In genomic region chr14:118613734-118614133, GRCm38 (mm10) we compare ENCODE assay signal across 22 mouse cellular contexts.
DNase-seq lines count a peak whose midpoint lies in the region; ATAC-seq and TF ChIP-seq lines count a peak whose summit lies in the region.
"Had no signal": no experiment of that assay in that cellular context is flagged by ENCODE, and none has a peak within 500 bp of the region (broad histone marks: within the 10 kb centered on the region; RNA-seq: fewer than 3 reads in every experiment).

No protein-coding gene starts in this region.

- no peak overlapping the region for H3K27ac ChIP-seq in intestine, embryonic 15.5 days
- H3K27ac ChIP-seq in intestine, embryonic 16.5 days (ENCODE audit: low read length) = no peak overlapping the region
- no peak overlapping the region for H3K27ac ChIP-seq in intestine, postnatal 0 days (ENCODE audit: low read depth, low read length)

- no peak for DNase-seq in G1E (ENCODE audit: low spot score)
- DNase-seq in right cerebral cortex, adult 18-20 months = no peak
- DNase-seq in adrenal gland, postnatal 10 days = no peak
- no peak for DNase-seq in right cerebral cortex, postnatal 36 days (ENCODE audit: low spot score in 2 of 2)
- DNase-seq in left cerebral cortex, postnatal 4 days = no peak
- DNase-seq: adrenal gland, adult 2 months; adrenal gland, adult 8-10 months; adrenal gland, postnatal 14 days; adrenal gland, postnatal 25 days; adrenal gland, postnatal 36 days; B cell, adult 2 months; cerebellum, adult 11 months; cerebellum, adult 11-12 months; cerebellum, adult 18-20 months; cerebellum, adult 2 months had no signal

- no peak for TF ChIP-seq CTCF in G1E (IDR thresholded peaks at IDR 0.05; ENCODE audit: low read depth, low read length)
- no peak for TF ChIP-seq CTCF in intestine, postnatal 0 days (IDR thresholded peaks at IDR 0.05; ENCODE audit: low read depth)

- WGBS in intestine, embryonic 15.5 days = 47% methylated on average over 9 of the region's 9 CpGs
- WGBS in intestine, embryonic 16.5 days = 53% methylated on average over 9 of the region's 9 CpGs
- 30% methylated on average over 9 of the region's 9 CpGs for WGBS in intestine, postnatal 0 days

- no peaks in the 10 kb centered on the region for H3K27me3 ChIP-seq in G1E (ENCODE audit: insufficient read depth, low read length)
- H3K27me3 ChIP-seq in intestine, embryonic 15.5 days (replicated peaks) = no peaks in the 10 kb centered on the region
- no peaks in the 10 kb centered on the region for H3K27me3 ChIP-seq in intestine, embryonic 16.5 days (replicated peaks; ENCODE audit: control insufficient read depth, insufficient read depth, low read length)
- H3K27me3 ChIP-seq in intestine, postnatal 0 days (replicated peaks; ENCODE audit: control insufficient read depth, insufficient read depth, low read length) = no peaks in the 10 kb centered on the region
- H3K27me3 ChIP-seq: CH12.LX, Patski had no signal

- H3K9me3 ChIP-seq in G1E (replicated peaks) = no peaks in the 10 kb centered on the region
- H3K9me3 ChIP-seq in intestine, embryonic 15.5 days = no peaks in the 10 kb centered on the region
- no peaks in the 10 kb centered on the region for H3K9me3 ChIP-seq in intestine, embryonic 16.5 days (ENCODE audit: control insufficient read depth, low read length)
- H3K9me3 ChIP-seq in intestine, postnatal 0 days (ENCODE audit: control insufficient read depth) = no peaks in the 10 kb centered on the region

- H3K9ac ChIP-seq in intestine, embryonic 15.5 days = no peak overlapping the region
- no peak overlapping the region for H3K9ac ChIP-seq in intestine, embryonic 16.5 days (ENCODE audit: low read depth, low read length)
- H3K9ac ChIP-seq in intestine, postnatal 0 days (ENCODE audit: low read depth, low read length) = no peak overlapping the region

- H3K4me1 ChIP-seq in G1E (ENCODE audit: insufficient read depth, low read depth, low read length) = peaks cover 8% of the 10 kb centered on the region; the same call in 1 of the 2 replicates
- 0 out of 2 replicates have a peak, but pooled peaks cover 2% of the 10 kb centered on the region for H3K4me1 ChIP-seq in intestine, embryonic 15.5 days (replicated peaks)
- H3K4me1 ChIP-seq in intestine, embryonic 16.5 days (ENCODE audit: control insufficient read depth, insufficient read depth, low read length) = no peaks in the 10 kb centered on the region
- H3K4me1 ChIP-seq in intestine, postnatal 0 days (replicated peaks; ENCODE audit: control insufficient read depth, insufficient read depth, low read length) = no peaks in the 10 kb centered on the region

- ATAC-seq in G1E (ENCODE audit: extremely low read depth, insufficient number of reproducible peaks, low FRiP score, poor library complexity, severe bottlenecking) = peak; percentile 43
- peak; percentile 82 for ATAC-seq in intestine, embryonic 15.5 days
- peak; percentile 81 for ATAC-seq in intestine, embryonic 16.5 days
- peak; percentile 58 for ATAC-seq in intestine, postnatal 0 days
- ATAC-seq: activated CD4-positive, CD25-positive, alpha-beta regulatory T cell, adult 4 months; CD4-positive, CD25-positive, alpha-beta regulatory T cell, adult 4 months; Patski had no signal

- no peak overlapping the region for H3K4me2 ChIP-seq in intestine, embryonic 15.5 days (replicated peaks)
- H3K4me2 ChIP-seq in intestine, embryonic 16.5 days (ENCODE audit: low read depth, low read length) = no peak overlapping the region
- no peak overlapping the region for H3K4me2 ChIP-seq in intestine, postnatal 0 days (replicated peaks; ENCODE audit: low read depth)

- H3K4me3 ChIP-seq in G1E (ENCODE audit: low read depth, low read length) = no peak overlapping the region
- H3K4me3 ChIP-seq in intestine, embryonic 15.5 days (replicated peaks) = no peak overlapping the region
- H3K4me3 ChIP-seq in intestine, embryonic 16.5 days (ENCODE audit: low read length) = no peak overlapping the region
- H3K4me3 ChIP-seq in intestine, postnatal 0 days (ENCODE audit: low read depth, low read length) = no peak overlapping the region

- H3K36me3 ChIP-seq in G1E (replicated peaks) = peaks cover 83% of the 10 kb centered on the region
- H3K36me3 ChIP-seq in intestine, embryonic 15.5 days = no peaks in the 10 kb centered on the region
- no peaks in the 10 kb centered on the region; the same call in 1 of the 2 replicates for H3K36me3 ChIP-seq in intestine, embryonic 16.5 days (ENCODE audit: control insufficient read depth, insufficient read depth, low read length)
- no peaks in the 10 kb centered on the region for H3K36me3 ChIP-seq in intestine, postnatal 0 days (ENCODE audit: control insufficient read depth, insufficient read depth)

- intact Hi-C loops in left cerebral cortex, postnatal 4 days (cut with DNase I) = no loop called here
